In genomic region chr2:113909502-113909901, GRCm38 (mm10) we compare ENCODE assay signal across 25 mouse cellular contexts.
DNase-seq lines count a peak whose midpoint lies in the region; ATAC-seq and TF ChIP-seq lines count a peak whose summit lies in the region.
"Had no signal": no experiment of that assay in that cellular context is flagged by ENCODE, and none has a peak within 500 bp of the region (broad histone marks: within the 10 kb centered on the region; RNA-seq: fewer than 3 reads in every experiment).

No protein-coding gene starts in this region.

- no peaks in the 10 kb centered on the region for H3K9me3 ChIP-seq in midbrain, embryonic 11.5 days (ENCODE audit: control insufficient read depth, low read length)
- no peaks in the 10 kb centered on the region for H3K9me3 ChIP-seq in midbrain, embryonic 10.5 days (replicated peaks)
- H3K9me3 ChIP-seq in midbrain, embryonic 14.5 days (ENCODE audit: control insufficient read depth, low read length), result no peaks in the 10 kb centered on the region
- no peaks in the 10 kb centered on the region for H3K9me3 ChIP-seq in midbrain, postnatal 0 days (ENCODE audit: low read length)
- H3K9me3 ChIP-seq: forebrain, embryonic 10.5 days; G1E; hindbrain, embryonic 10.5 days had no signal

- no peak for DNase-seq in midbrain, embryonic 11.5 days (ENCODE audit: low spot score, missing footprints)
- no peak for DNase-seq in midbrain, embryonic 10.5 days (ENCODE audit: low spot score)
- DNase-seq in midbrain, embryonic 14.5 days, result peak; percentile 25
- DNase-seq in midbrain, postnatal 0 days (ENCODE audit: low spot score), result no peak
- DNase-seq in layer of hippocampus, adult 8-10 months (ENCODE audit: low spot score in 2 of 2), result no peak
- DNase-seq in cerebellum, adult 9-10 months, result no peak
- DNase-seq: adrenal gland, postnatal 10 days; adrenal gland, postnatal 36 days; B cell, adult 2 months; cerebellum, adult 11-12 months; cerebellum, adult 8-10 months; cerebellum, postnatal 14 days; forebrain, postnatal 0 days; gastrocnemius, adult 2 months; gastrocnemius, postnatal 14 days; heart, adult 11 months; heart, postnatal 36 days had no signal

- TF ChIP-seq CTCF in midbrain, postnatal 0 days (IDR thresholded peaks at IDR 0.05), result no peak

- no peak overlapping the region for H3K4me3 ChIP-seq in midbrain, embryonic 11.5 days (ENCODE audit: low read depth, low read length)
- H3K4me3 ChIP-seq in midbrain, embryonic 10.5 days, result no peak overlapping the region
- H3K4me3 ChIP-seq in midbrain, embryonic 14.5 days (replicated peaks; ENCODE audit: low read depth, low read length), result no peak overlapping the region
- no peak overlapping the region for H3K4me3 ChIP-seq in midbrain, postnatal 0 days (ENCODE audit: low read depth, low read length)
- H3K4me3 ChIP-seq: forebrain, embryonic 10.5 days; gastrocnemius, adult 2 months; hindbrain, embryonic 10.5 days had no signal

- no peaks in the 10 kb centered on the region for H3K36me3 ChIP-seq in midbrain, embryonic 11.5 days (ENCODE audit: control insufficient read depth, insufficient read depth, low read length)
- no peaks in the 10 kb centered on the region for H3K36me3 ChIP-seq in midbrain, embryonic 10.5 days
- H3K36me3 ChIP-seq in midbrain, embryonic 14.5 days (ENCODE audit: control insufficient read depth, insufficient read depth, low read length), result no peaks in the 10 kb centered on the region
- H3K36me3 ChIP-seq in midbrain, postnatal 0 days (ENCODE audit: insufficient read depth, low read length), result no peaks in the 10 kb centered on the region
- H3K36me3 ChIP-seq: forebrain, embryonic 10.5 days; G1E; hindbrain, embryonic 10.5 days had no signal

- no peaks in the 10 kb centered on the region for H3K4me1 ChIP-seq in midbrain, embryonic 11.5 days (ENCODE audit: control insufficient read depth, insufficient read depth, low read length)
- peaks cover 5% of the 10 kb centered on the region; the same call in 1 of the 2 replicates for H3K4me1 ChIP-seq in midbrain, embryonic 10.5 days
- H3K4me1 ChIP-seq in midbrain, embryonic 14.5 days (ENCODE audit: control insufficient read depth, insufficient read depth, low read length), result no peaks in the 10 kb centered on the region
- peaks cover 3% of the 10 kb centered on the region; the same call in 1 of the 2 replicates for H3K4me1 ChIP-seq in midbrain, postnatal 0 days (ENCODE audit: insufficient read depth, low read length)
- H3K4me1 ChIP-seq: hindbrain, embryonic 10.5 days had no signal

- 79% methylated on average over 4 of the region's 4 CpGs for WGBS in midbrain, embryonic 11.5 days
- WGBS in midbrain, embryonic 10.5 days, result 83% methylated on average over 4 of the region's 4 CpGs
- WGBS in midbrain, embryonic 14.5 days, result 52% methylated on average over 4 of the region's 4 CpGs
- WGBS in midbrain, postnatal 0 days, result 46% methylated on average over 4 of the region's 4 CpGs

- H3K27me3 ChIP-seq in midbrain, embryonic 11.5 days (ENCODE audit: control insufficient read depth, insufficient read depth, low read length), result no peaks in the 10 kb centered on the region
- no peaks in the 10 kb centered on the region for H3K27me3 ChIP-seq in midbrain, embryonic 10.5 days (ENCODE audit: low read depth, poor library complexity, severe bottlenecking)
- H3K27me3 ChIP-seq in midbrain, embryonic 14.5 days (ENCODE audit: control insufficient read depth, insufficient read depth, low read length), result no peaks in the 10 kb centered on the region
- no peaks in the 10 kb centered on the region for H3K27me3 ChIP-seq in midbrain, postnatal 0 days (ENCODE audit: insufficient read depth, low read length)
- H3K27me3 ChIP-seq: CH12.LX had no signal

- no peak overlapping the region for H3K4me2 ChIP-seq in midbrain, embryonic 11.5 days
- no peak overlapping the region for H3K4me2 ChIP-seq in midbrain, embryonic 14.5 days (ENCODE audit: low read length)
- H3K4me2 ChIP-seq in midbrain, postnatal 0 days (ENCODE audit: low read depth, low read length, poor library complexity, severe bottlenecking), result no peak overlapping the region
- H3K4me2 ChIP-seq: heart, embryonic 11.5 days; hindbrain, embryonic 14.5 days had no signal

- no peak overlapping the region for H3K27ac ChIP-seq in midbrain, embryonic 11.5 days (ENCODE audit: low read depth, low read length)
- no peak overlapping the region for H3K27ac ChIP-seq in midbrain, embryonic 10.5 days (replicated peaks)
- no peak overlapping the region for H3K27ac ChIP-seq in midbrain, embryonic 14.5 days (replicated peaks; ENCODE audit: low read depth, low read length)
- no peak overlapping the region for H3K27ac ChIP-seq in midbrain, postnatal 0 days (ENCODE audit: low read depth, low read length)
- H3K27ac ChIP-seq: forebrain, embryonic 10.5 days; gastrocnemius, adult 2 months; hindbrain, embryonic 10.5 days; hindbrain, embryonic 14.5 days had no signal

- H3K9ac ChIP-seq in midbrain, embryonic 11.5 days (ENCODE audit: low read length), result no peak overlapping the region
- H3K9ac ChIP-seq in midbrain, embryonic 14.5 days (replicated peaks; ENCODE audit: low read length), result no peak overlapping the region
- no peak overlapping the region for H3K9ac ChIP-seq in midbrain, postnatal 0 days (replicated peaks; ENCODE audit: low read length, poor library complexity, severe bottlenecking)
- H3K9ac ChIP-seq: forebrain, postnatal 0 days; hindbrain, embryonic 14.5 days had no signal

- peak; percentile 47; the same call in 1 of the 2 replicates for ATAC-seq in midbrain, embryonic 11.5 days (ENCODE audit: low FRiP score)
- ATAC-seq in midbrain, embryonic 14.5 days (ENCODE audit: low FRiP score, low TSS enrichment), result 0 out of 2 replicates have a peak, but pooled peaks have one; percentile 56
- peak; percentile 60; the same call in 1 of the 2 replicates for ATAC-seq in midbrain, postnatal 0 days (ENCODE audit: low FRiP score)
- ATAC-seq: forebrain, embryonic 14.5 days; forebrain, postnatal 0 days; Patski had no signal
